Mouse (Mus musculus) ovary, postnatal 10 days (tissue): ENCODE measurements at regions not wholly inside any gene's neighbourhood (a gene's known extent, or its start where the extent isn't known, plus 50 kb on each side); places are given as distances from the start of the nearest gene placed in this dataset.

Source experiments
- DNase-seq: peaks from one replicate; pipeline ENCODE4 v3.0.0; 2022; ENCODE audit warnings: low spot score

- no peak for DNase-seq
These were observed 660.5 kb upstream of the Sel1l start for GRCm38 (mm10) chr12:92509494-92509893.

- DNase-seq: no peak
These were observed 660.0 kb upstream of the Sel1l start for GRCm38 (mm10) chr12:92508796-92509489.

GRCm38 (mm10) chr12:92483984-92484383, 635.0 kb upstream of the Sel1l start:
- no peak for DNase-seq

GRCm38 (mm10) chr12:92474293-92475062, 625.5 kb upstream of the Sel1l start:
- no peak for DNase-seq

- no peak for DNase-seq
These were observed 602.3 kb upstream of the Sel1l start for GRCm38 (mm10) chr12:92451110-92451818.

- no peak for DNase-seq
These were observed 569.5 kb upstream of the Sel1l start for GRCm38 (mm10) chr12:92418458-92418857.

GRCm38 (mm10) chr12:92405506-92405905, 556.5 kb upstream of the Sel1l start:
- DNase-seq: no peak

GRCm38 (mm10) chr12:92400987-92401386, 552.0 kb upstream of the Sel1l start:
- DNase-seq: no peak

- no peak for DNase-seq
These were observed 537.2 kb upstream of the Sel1l start for GRCm38 (mm10) chr12:92386195-92386594.

GRCm38 (mm10) chr12:92384266-92384937, 535.4 kb upstream of the Sel1l start:
- no peak for DNase-seq

- DNase-seq: no peak
These were observed 530.2 kb upstream of the Sel1l start for GRCm38 (mm10) chr12:92379130-92379529.

- DNase-seq: no peak
These were observed 517.0 kb upstream of the Sel1l start for GRCm38 (mm10) chr12:92365926-92366325.

GRCm38 (mm10) chr12:92353386-92354257, 504.7 kb upstream of the Sel1l start:
- DNase-seq: no peak

- DNase-seq: no peak
These were observed 469.3 kb upstream of the Sel1l start for GRCm38 (mm10) chr12:92318241-92318640.

- no peak for DNase-seq
These were observed 468.7 kb upstream of the Sel1l start for GRCm38 (mm10) chr12:92317609-92318008.

- no peak for DNase-seq
These were observed 467.3 kb upstream of the Sel1l start for GRCm38 (mm10) chr12:92316285-92316684.

GRCm38 (mm10) chr12:92315820-92316219, 466.9 kb upstream of the Sel1l start:
- no peak for DNase-seq

GRCm38 (mm10) chr12:92302951-92303591, 454.1 kb upstream of the Sel1l start:
- peak; percentile 27 for DNase-seq

GRCm38 (mm10) chr12:92294887-92295286, 445.9 kb upstream of the Sel1l start:
- DNase-seq: no peak

- DNase-seq: no peak
These were observed 444.4 kb upstream of the Sel1l start for GRCm38 (mm10) chr12:92293341-92293720.
